Mouse (Mus musculus) activated CD4-positive, CD25-positive, alpha-beta regulatory T cell, adult 4 months (primary cell): ENCODE data around the gene Hba-x. TPM values are rescaled to one million over a fixed set of nuclear protein-coding genes. Genes with fewer than 3 reads are reported as not detected.
A peak's percentile ranks its signal among the peaks of the same experiment; 100 is the strongest.
"Not testable (repeated sequence)": the region's sequence is repeated elsewhere in the genome, so short reads cannot be mapped to it uniquely, and the experiment has no call there.

Experiments used
- ATAC-seq: one replicate; pipeline ENCODE4 v1.8.0; 2017
- polyA plus RNA-seq, 2 experiments: library from polyadenylated mRNA; unstranded; fragments of 100-300 nt; shearing (Covaris generic); gene quantifications; one replicate each; pipeline ENCODE4 v1.2.1; 2017

Gene Hba-x
- polyA plus RNA-seq, 2 experiments from 2014 or later, result not detected

DNA sequence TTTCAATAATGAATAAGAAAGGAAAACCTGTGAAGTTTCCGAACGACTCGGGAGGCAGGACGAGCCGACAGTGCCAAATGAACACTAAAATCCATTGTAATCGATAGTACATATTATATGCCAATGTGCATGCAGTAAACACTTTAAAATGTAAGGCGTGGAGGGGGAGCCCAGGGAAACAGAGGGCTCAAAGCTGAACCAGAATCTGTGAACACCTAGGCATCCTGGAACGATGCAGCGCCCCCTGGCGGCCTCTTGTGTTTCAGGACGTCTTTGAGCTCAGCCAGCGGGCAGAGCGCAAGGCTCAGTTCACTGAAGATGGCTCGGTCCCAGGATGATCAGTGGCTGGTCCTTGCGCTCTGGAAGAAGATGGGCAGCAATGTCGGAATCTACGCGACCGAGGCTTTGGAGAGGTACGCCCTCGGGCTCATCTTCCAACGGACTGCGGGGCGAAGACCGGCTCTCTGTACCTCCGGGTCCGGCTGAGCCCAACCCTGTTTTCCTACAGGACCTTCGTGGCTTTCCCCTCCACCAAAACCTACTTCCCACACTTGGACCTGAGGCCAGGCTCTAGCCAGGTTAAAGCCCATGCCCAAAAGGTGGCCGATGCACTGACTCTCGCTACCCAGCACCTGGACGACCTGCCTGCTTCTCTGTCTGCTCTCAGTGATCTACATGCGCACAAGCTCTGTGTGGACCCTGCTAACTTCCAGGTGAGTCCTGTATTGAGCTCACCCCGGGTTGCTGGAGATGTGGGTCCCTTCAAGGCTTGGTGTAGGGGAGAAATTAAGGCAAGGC, 10.7 kb downstream of the Hba-x start, which contains the start of gene Hbq1b:
Gene Hbq1b, plus strand, starts transcription at position 271 of the 798 bp plus-strand sequence.
- ATAC-seq, result peak; percentile 61

DNA sequence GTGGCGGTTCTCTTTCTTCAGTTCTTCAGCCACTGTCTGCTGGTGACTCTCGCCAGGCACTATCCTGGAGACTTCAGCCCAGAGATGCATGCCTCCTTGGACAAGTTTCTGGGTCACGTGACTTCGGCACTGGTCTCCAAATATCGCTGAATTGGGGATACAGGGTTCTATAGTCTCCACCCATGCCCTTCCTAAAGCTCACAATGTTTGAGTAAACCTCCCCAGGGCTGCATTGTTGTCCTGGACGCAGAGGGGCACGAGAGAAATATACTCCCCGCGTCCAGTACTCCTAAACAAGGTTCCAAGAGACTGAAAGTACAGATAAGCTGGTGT, 11.3 kb downstream of the Hba-x start:
- ATAC-seq, result no peak

DNA sequence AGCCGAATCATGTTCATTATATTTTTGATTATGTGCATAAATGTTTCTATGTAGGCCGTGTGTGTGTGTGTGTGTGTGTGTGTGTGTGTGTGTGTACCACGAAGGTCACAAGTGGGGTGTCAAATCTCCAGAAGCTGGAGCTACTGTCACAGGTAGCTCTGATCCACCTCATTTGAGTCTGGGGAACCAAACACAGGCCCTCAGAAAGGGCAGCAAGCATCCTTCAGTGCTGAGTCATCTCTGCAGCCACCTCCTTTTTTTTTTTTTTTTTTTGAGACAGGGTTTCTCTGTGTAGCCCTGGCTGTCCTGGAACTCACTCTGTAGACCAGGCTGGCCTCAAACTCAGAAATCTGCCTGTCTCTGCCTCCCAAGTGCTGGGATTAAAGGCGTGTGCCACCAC, 16.6 kb downstream of the Hba-x start:
- ATAC-seq, result not testable (repeated sequence)

DNA sequence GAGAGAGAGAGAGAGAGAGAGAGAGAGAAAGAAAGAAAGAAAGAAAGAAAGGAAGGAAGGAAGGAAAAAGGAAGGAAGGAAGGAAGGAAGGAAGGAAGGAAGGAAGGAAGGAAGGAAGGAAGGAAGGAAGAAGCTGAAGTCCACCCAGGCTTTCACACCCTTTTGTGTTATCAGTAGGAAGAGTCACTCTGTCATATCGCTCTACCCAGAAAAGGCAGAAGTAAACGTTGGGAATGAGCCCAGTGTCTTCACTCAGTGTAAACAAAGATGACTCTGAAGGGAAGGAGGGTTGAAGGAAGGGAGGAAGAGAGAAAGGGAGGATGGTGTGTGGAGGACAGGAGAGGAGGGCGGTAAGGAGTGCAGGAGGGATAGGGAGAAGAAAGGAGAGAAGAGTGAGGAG, 17.3 kb downstream of the Hba-x start:
- ATAC-seq, result not testable (repeated sequence)

DNA sequence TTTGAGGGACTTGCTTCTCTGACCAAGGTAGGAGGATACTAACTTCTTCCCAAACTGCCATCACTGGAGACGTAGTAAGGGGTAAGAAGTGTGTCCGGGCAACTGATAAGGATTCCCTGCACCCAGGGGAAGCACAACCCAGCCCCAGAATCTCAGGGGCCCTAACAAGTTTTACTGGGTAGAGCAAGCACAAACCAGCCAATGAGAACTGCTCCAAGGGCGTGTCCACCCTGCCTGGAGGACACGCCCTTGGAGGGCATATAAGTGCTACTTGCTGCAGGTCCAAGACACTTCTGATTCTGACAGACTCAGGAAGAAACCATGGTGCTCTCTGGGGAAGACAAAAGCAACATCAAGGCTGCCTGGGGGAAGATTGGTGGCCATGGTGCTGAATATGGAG, 20.0 kb downstream of the Hba-x start, which contains the start of gene Hba-a2:
Gene Hba-a2, plus strand, starts transcription at position 287 of the 400 bp plus-strand sequence.
- ATAC-seq, result not testable (repeated sequence)

DNA sequence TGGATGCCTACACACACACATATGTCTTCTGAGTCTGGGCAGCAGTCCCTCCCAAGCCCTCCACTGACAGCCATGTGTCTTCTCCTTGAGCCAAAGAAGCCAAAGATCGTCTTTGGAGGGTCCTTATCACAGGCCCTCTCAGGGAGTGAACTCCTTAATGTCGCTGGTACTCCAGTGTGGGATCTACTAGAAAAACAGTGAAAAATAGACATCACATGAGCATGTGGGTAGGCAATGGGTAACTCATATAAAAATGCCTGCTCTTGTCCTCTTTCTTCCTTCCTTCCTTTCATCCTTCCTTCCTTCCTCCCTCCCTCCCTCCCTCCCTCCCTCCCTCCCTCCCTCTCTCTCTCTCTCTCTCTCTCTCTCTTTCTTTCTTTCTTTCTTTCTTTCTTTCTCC, 21.2 kb downstream of the Hba-x start:
- not testable (repeated sequence) for ATAC-seq

DNA sequence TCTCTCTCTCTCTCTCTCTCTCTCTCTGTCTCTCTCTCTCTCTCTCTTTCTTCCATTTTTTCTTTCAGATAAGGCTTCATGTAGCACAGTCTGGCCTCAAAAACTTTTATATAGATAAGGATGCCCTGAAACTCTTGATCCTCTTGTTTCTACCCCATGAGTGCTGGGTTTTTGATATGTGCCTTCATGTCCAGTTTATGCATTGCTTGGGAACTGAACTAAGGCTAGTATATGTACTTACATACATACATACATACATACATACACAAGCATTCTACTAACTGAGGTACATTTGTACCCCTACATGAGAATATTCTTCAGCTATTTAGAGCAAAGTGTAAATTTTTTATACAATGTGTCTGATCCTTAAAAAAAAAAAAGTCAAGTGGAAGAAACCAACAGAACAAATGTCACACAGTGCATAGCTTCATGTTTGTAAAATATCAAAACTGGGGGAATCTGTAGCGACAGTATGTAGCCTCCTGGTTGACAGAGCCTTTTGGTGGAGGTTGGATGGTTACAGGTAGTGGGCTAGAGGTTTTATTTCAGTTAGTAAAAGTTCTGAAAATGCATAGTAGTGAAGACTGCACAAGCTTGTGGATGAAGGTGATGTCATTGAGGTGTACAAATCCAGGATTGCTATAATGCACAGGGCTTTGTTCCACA, 21.8 kb downstream of the Hba-x start:
- no peak for ATAC-seq

DNA sequence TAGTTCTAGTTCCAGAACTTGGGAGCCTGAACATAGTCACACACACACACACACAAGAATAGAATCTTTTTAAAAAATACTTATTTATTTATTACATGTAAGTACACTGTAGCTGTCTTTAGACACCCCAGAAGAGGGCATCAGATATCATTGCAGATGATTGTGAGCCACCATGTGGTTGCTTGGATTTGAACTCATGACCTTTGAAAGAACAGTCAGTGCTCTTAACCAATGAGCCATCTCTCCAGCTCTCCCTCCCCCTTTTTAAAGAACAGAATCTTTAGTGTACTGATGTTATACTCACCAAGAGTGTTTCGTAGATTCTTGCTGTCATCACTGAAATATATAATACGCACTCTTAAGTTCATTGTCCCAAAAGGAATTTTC, 22.3 kb downstream of the Hba-x start:
- no peak for ATAC-seq

DNA sequence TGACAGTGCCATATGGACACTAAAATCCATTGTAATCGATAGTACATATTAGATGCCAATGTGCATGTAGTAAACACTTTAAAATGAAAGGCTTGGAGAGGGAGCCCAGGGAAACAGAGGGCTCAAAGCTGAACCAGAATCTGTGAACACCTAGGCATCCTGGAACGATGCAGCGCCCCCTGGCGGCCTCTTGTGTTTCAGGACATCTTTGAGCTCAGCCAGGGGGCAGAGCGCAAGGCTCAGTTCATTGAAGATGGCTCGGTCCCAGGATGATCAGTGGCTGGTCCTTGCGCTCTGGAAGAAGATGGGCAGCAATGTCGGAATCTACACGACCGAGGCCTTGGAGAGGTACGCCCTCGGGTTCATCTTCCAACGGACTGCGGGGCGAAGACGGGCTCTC, 23.7 kb downstream of the Hba-x start, which contains the start of gene Hbq1a:
Gene Hbq1a, plus strand, starts transcription at position 205 of the 400 bp plus-strand sequence.
- ATAC-seq, result not testable (repeated sequence)

DNA sequence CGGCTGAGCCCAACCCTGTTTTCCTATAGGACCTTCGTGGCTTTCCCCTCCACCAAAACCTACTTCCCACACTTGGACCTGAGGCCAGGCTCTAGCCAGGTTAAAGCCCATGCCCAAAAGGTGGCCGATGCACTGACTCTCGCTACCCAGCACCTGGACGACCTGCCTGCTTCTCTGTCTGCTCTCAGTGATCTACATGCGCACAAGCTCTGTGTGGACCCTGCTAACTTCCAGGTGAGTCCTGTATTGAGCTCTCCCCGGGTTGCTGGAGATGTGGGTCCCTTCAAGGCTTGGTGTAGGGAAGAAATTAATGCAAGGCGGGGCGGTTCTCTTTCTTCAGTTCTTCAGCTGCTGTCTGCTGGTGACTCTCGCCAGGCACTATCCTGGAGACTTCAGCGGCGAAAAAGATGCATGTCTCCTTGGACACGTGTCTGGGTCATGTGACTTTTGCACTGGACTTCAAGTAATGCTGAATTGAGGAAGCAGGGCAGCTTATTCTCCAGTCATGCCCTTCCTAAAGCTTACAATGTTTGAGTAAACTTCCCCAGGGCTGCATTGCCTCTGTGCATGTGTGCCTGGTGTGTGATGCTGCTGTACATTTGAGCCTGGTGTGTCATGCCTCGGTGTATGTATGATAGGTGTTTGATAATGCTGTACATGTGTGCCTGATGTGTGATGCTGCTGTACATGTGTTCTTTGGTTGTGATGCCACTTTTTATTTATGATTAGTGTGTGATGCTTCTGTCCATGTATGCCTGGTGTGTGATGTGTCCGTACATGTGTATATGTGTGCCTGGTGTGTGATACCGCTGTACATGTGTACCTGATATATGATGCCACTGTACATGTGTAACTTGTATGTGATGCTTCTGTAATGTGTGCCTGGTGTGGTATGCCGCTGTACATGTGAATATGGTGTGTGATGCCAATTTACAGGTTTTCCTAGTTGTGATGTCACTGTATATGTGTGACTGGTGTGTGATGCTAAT, 24.4 kb downstream of the Hba-x start:
- ATAC-seq, result no peak

DNA sequence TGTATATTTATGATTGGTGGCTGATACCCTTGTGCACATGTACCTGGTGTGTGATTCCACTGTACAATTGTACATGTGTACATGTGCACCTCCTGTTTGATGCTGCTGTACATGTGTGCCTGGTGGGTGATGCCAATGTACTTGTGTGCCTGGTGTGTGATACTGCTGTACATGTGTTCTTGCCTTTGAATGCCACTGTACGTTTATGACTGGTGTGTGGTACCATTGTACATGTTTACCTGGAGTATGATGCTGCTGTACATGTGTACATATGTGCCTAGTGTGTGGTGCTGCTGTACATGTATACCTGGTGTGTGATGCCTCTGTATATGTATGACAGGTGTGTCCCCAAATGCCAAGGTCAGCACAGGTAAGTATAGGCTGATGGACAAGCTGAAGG, 25.3 kb downstream of the Hba-x start:
- no peak for ATAC-seq

DNA sequence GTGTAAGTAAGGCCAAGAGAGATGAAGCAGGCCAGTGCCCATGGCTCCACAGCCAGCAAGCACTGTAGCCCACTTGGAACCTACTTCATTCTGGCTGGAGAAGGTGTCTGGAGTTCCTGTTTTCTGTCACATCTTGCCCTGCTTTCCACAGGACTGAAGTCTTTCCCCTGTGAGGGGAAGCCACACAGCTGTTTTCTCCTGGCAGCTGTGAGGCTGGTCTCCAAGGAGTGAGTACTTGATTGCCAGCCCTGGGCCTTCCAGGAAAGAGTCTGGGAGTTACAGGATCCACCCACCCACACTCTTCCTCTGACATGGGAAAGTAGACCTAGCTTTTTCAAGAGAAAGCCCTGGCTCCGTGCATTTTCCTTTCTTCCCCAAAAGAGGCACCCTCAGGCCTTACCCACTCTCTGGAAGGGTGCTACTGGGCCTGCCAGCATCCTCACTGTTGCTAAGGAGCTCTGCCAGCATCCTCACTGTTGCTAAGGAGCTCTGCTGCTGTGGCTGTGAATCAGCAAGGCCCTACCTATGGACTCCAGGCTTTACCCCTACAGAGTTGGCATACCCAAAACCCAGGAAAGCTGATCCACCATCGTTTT, 26.7 kb downstream of the Hba-x start:
- ATAC-seq, result no peak

DNA sequence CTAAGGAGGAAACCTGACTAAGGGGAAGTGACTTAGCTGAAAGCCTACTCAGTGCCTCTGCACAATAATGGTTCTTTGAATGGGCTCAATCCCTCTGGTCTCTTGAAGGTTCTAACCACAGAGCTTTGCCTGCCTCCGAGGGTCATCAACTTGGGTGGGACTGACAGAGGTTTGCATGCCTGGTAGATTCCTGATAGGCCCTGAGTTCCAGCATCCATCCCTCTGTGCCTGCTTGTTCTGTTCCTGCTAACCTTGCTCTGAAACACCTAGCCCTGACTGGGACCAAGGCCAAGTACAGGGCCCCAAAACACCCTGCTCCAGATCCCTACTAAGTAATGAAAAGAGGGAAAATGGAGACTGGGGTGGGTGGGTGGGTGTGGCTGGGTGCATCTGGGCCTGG, 27.3 kb downstream of the Hba-x start:
- ATAC-seq, result no peak

DNA sequence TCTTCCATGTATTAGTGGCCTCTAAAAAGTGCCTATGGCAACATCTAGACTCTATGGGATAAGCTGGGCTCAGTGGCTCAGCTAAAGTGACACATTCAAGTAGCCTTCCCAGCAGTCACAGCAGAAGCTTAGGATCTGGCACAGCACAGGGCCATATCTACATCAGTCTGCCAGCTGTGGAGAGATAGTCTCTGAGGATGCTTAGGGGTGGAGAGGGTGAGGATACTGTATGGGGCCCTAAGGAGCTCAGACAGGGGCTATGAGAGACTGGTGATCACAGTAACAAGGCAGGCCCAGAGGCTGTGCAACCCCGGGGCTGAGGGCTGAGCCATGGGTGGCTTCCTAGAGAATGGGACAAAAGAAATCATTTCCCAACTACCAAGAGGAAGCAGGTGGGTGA, 30.8 kb downstream of the Hba-x start:
- no peak for ATAC-seq

DNA sequence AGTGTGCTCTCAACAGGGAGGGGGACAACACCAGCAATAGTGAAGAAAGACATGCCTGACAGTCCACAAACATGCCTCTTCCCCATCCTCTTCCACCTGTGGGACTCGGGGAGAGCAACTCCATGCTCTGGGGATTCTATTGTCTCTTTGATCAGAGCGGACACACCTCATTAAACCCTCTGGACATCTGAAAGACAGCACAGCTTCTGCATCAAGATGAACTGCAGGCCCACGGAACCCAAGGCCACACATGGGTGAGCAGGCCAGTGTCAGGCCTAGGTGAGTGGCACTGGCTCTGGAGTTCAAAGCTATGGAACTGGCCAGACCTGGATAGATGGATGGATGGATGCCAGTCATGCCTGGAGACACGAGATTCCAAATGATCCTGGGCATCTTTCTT, 33.2 kb downstream of the Hba-x start:
- no peak for ATAC-seq

DNA sequence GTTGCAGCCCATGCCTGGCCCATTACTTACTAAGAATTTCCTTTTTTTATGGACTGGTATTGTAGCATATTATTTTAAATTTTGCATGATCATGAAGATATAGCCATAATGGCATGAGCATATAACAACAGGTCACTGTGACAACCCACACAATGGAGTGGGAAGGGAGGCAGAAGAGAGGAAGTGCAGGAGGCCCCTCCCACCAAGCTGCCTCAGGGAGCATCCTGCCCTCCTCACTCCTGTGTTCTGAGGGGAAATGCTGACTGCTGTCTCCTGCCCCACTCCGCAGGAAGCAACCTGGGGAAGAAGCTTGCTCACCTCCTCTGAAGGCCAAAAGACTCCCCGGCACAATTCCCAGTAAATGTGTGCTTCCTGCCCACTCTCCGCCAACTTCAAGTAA, 33.7 kb downstream of the Hba-x start:
- no peak for ATAC-seq

DNA sequence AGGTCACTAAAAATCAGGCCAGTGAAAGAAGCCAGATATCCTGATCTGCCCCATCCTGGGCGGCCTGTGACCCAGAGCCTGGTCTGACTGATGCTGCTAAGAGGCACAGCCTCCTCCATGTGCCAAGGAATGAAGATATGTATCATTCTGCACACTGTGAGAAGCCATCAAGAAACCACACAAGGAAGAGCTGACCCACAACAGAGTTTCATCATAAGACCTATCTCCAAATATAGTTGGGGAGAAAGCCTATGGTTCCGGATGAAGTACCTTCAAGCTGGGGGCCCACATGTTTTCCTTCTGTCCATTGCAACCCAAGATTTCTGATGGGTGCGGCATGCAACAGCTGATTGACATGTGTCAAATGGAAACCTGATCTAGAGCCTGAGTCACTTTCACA, 39.8 kb downstream of the Hba-x start:
- ATAC-seq, result no peak

DNA sequence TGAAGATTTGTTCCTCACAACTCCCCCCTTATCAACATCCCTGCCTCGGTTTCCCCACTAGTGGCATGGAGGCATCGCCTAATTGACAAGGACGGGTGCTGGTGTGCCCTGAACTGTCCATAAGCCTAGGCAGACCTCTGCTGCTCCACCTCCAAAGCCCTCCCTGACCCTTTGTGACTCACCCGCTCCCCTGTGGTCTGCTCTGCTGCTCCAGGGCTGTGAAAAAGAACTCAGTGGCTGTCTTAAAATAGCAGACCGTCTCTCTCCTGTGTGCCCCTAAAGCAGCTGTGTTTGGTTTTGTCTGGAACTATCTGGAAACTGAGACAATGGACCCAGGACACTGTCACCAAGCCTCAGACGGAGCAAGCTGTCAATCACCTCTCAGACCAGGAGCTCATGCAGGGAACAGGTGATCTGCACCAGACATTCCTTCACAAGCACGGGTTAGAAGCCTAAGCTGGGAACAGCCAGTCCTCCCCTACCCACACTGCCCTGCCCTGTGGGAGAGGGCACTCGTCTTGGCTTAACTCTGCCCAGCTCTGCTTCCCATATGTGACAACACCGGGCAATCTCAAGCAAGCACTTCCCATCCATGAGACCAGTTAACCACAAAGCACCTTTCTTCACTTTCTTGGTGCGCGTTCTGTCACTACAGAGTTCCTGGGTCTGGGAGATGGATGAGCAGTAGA, 44.5 kb downstream of the Hba-x start:
- ATAC-seq, result no peak

DNA sequence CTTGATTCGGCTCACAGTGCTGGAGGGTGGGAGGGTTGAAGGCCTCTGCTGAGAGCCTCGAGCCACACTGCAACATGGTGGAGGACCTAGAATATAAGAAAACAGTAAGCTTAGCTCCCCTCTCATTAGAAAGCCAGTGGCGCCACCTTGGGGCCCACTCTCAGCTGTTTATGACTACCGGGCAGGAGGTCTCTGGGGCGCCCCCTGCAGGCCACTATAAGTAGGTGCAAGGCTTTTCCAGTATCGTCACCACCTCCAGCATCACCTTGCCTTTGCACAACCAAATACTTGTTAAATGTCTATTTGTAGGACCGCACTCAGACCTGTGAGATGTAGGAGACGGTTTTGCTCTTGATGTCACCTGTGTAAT, 45.0 kb downstream of the Hba-x start:
- no peak for ATAC-seq

DNA sequence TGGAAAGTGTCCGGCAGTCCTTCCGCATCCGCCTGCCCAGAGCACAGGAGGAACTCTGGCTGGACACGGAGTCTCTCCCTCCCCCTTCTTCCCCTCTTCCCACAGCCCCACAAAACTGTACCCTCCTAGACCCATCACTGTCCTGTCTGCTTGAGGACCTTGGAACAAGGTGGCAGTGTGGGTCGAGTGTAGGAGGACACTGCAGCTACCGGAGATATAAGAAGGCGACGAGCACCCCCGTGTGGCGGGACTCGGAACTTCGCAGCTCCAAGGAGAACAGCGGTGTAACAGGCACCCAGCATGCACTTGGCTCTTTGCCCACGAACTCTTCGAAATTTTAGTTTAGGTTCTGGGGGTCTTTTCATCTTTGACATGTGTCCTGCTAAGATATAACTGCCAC, 48.4 kb downstream of the Hba-x start:
- ATAC-seq, result peak; percentile 78
